Mouse (Mus musculus): ENCODE data around the gene Ift122. TPM values are rescaled to one million over a fixed set of nuclear protein-coding genes. Genes with fewer than 3 reads are reported as not detected.

Ift122 gene
- total RNA-seq, 2 experiments from 2014 or later = 0.38 TPM; not detected in 1

DNA sequence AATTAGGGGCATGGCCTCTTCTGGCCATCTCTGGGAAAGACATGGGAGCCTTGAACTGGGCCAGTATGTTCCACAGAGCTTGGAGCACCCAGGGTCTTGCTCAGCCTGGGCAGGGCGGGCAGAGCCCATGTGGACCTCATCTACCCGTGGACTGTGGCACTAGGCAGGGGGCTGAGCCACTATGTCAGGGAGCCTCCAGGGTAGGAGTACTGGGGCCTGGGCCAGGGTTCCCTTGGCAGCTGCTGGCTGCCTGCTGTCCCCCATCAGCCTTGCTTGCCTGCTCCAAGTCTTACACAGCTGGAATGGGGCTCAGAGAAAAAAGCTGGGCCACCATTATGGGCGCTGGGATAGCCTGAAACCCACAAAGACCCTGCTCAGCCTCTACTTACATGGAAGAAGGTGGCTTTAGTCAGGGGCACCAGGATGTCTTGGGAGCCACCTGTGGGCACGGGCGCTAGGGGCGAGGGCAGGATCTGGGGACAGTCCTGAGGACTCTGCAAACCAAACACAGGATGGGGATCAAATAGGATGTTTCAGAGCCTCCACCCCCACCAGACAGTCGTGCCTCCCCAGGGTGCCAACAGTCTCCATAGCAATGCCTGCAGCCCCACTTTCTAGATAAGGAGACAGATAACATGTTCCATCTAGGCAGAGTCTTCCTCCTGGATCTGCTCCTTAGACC lies 119.0 kb downstream of the Ift122 start:
- ATAC-seq (replicated peaks; ENCODE audit: low FRiP score, poor library complexity, severe bottlenecking) = no peak

- no peak for ATAC-seq (replicated peaks; ENCODE audit: low FRiP score, poor library complexity, severe bottlenecking)
These were observed 120.0 kb downstream of the Ift122 start for GRCm38 (mm10) chr6:115973139-115973875.

DNA sequence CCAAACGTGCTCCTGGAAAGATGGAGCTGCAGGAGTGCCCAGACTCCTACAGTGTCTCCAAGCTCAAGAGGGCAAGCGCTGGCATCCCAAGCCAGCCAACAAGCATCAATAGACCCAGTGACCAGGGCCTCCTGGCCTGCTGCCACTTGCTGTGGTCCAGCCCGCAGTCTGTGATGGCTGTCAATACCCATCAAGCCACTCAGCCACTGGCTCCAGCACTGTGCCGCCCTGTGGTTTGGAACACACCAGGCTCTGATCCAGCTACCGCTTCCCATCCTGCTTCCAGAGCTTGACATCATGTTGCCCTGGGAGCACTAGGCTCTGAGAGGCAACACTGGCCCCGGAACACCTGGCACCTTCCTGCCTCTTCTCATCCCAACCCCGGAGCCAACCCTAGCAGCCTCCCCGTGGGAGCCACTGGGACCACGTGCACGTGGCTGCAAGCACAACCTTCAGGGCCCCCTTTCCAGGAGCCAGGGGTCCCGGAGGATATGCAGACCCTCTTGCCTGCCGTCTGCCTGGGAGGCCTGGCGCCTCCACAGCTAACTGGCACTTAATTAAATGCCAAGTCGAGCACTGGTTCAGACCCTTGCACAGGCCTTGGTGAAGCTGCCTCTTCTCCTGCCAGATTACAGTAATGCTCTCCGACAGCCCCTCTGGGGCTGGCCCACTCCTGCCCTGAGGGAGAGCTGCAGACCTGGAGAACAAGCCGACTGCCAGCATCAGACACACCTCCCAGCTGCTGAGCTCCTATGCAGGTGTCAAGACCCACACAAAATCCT lies 120.8 kb downstream of the Ift122 start:
- ATAC-seq (replicated peaks; ENCODE audit: low FRiP score, poor library complexity, severe bottlenecking) = no peak

- no peak for ATAC-seq (replicated peaks; ENCODE audit: low FRiP score, poor library complexity, severe bottlenecking)
These were observed 122.3 kb downstream of the Ift122 start for GRCm38 (mm10) chr6:115975606-115976005.

Other genes starting within 250 kb of the Ift122 start
- gene Raf1, start 176.8 kb upstream of the Ift122 start, total RNA-seq (2015; ENCODE audit: low replicate concordance) = 84.0 and 100 TPM in 2 replicates
- 21.3 and 46.2 TPM in 2 replicates for gene Raf1, start 176.8 kb upstream of the Ift122 start, total RNA-seq (2017; ENCODE audit: low replicate concordance)
- 3.8 and 6.1 TPM in 2 replicates for gene Tmem40, start 91.1 kb upstream of the Ift122 start, total RNA-seq (2015; ENCODE audit: low replicate concordance)
- 4.4 and 4.9 TPM in 2 replicates for gene Tmem40, start 91.1 kb upstream of the Ift122 start, total RNA-seq (2017; ENCODE audit: low replicate concordance)
- not detected in 2 replicates for gene Cand2, start 78.9 kb upstream of the Ift122 start, total RNA-seq (2015; ENCODE audit: low replicate concordance)
- gene Cand2, start 78.9 kb upstream of the Ift122 start, total RNA-seq (2017; ENCODE audit: low replicate concordance) = under 0.01 TPM in 1 of 2 replicates, not detected in the other
- 1,002 and 1,130 TPM in 2 replicates for gene Rpl32, start 44.7 kb upstream of the Ift122 start, total RNA-seq (2015; ENCODE audit: low replicate concordance)
- 642 and 693 TPM in 2 replicates for gene Rpl32, start 44.7 kb upstream of the Ift122 start, total RNA-seq (2017; ENCODE audit: low replicate concordance)
- gene Efcab12, start 15.1 kb upstream of the Ift122 start, total RNA-seq (2015; ENCODE audit: low replicate concordance) = not detected in 2 replicates
- not detected in 2 replicates for gene Efcab12, start 15.1 kb upstream of the Ift122 start, total RNA-seq (2017; ENCODE audit: low replicate concordance)
- 7.5 and 9.7 TPM in 2 replicates for gene Mbd4, start 99 bp upstream of the Ift122 start, total RNA-seq (2015; ENCODE audit: low replicate concordance)
- gene Mbd4, start 99 bp upstream of the Ift122 start, total RNA-seq (2017; ENCODE audit: low replicate concordance) = 14.8 and 22.6 TPM in 2 replicates
- gene Rho, start 78.3 kb downstream of the Ift122 start, total RNA-seq (2015; ENCODE audit: low replicate concordance) = not detected in 2 replicates
- not detected in 2 replicates for gene Rho, start 78.3 kb downstream of the Ift122 start, total RNA-seq (2017; ENCODE audit: low replicate concordance)
- gene H1foo, start 91.5 kb downstream of the Ift122 start, total RNA-seq (2015; ENCODE audit: low replicate concordance) = not detected in 2 replicates
- not detected in 2 replicates for gene H1foo, start 91.5 kb downstream of the Ift122 start, total RNA-seq (2017; ENCODE audit: low replicate concordance)
- gene Plxnd1, start 141.5 kb downstream of the Ift122 start, total RNA-seq (2015; ENCODE audit: low replicate concordance) = 9.6 and 22.3 TPM in 2 replicates
- gene Plxnd1, start 141.5 kb downstream of the Ift122 start, total RNA-seq (2017; ENCODE audit: low replicate concordance) = 2.0 and 2.3 TPM in 2 replicates

All from erythroid progenitor cell, adult 5-6 weeks (primary cell).